Mouse (Mus musculus): ENCODE results near the gene Pygb.

Pygb gene

DNA sequence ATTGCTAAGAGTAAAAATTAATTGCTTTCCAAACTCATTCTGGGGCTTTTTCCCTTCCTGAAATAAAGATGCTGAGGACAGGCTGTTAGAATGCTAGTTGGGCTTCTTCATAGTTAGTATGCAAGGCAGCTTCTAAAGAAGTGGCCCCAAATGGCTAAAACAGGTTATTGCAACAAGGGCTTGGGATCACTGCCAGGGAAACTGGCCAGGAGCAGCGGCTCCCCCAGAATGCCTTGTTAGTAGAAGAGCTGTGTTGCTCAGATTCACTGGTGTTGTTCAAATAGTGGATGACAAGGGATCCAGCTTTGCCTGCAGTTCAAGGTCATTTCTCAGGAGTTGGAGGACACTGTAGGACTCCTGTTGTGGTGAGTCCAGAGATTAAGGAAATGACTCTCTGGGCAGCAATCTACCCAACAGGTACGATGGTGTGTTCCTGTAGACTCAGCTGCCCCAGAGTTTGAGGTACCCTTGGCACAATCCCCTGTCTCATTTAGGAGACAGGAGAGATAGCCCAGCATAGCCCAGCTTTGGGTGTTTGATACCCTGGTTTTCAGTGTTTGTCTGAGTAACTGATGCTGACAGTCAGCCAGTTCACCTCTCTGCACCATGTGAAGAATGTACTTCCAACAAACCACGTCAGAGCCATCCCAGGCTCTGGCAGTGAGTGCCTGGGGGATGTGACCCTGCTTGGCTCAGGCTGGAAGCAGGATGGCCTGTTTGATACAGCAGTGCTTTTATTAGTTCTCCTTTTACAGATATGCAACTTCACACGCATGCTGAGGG, 2.4 kb downstream of the Pygb start:
- no peak for DNase-seq (ENCODE audit: extremely low read depth, low read depth)

GRCm38 (mm10) chr2:150793320-150793719, 6.8 kb downstream of the Pygb start:
- DNase-seq (ENCODE audit: extremely low read depth, low read depth), result no peak

- no peak for DNase-seq (ENCODE audit: extremely low read depth, low read depth)
Measured at GRCm38 (mm10) chr2:150798084-150798483, 11.5 kb downstream of the Pygb start.

GRCm38 (mm10) chr2:150800616-150801015, 14.1 kb downstream of the Pygb start:
- DNase-seq (ENCODE audit: extremely low read depth, low read depth), result no peak

DNA sequence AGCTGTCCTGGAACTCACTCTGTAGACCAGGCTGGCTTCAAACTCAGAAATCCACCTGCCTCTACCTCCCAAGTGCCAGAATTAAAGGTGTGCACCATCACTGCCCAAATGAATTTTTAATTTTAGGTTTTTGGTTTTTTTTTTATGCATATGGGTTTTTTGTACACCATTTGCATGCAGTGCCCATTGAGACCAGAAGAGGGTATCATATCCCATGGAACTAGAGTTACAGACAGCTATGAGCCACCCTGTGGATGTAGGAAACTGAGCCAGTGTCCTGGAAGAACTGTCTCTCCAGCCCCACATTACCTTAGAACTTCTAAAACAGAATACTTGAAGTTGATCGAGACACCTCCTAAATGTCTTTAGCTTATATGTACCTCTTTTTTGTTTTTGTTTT, 16.5 kb downstream of the Pygb start:
- no peak for DNase-seq (ENCODE audit: extremely low read depth, low read depth)

DNA sequence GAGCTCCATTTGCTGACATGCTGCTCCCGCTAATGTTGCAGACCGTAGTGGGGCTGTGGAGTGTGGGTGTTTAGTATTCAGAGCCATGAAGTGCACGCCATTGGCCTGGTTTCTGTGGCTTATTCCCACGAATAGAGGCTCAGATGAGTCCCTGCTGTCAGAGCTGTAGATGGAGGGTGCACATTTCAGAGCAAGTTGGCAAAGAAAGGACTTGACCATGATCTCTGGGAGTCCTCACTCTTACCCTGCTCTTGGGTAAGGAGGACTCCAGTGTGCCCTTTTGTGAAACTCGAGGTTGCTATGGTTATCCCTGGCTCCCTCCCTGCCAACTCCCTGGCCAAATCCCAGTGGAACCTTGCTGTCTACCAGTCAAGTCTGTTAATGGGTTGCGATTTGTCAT, 21.8 kb downstream of the Pygb start:
- no peak for DNase-seq (ENCODE audit: extremely low read depth, low read depth)

DNA sequence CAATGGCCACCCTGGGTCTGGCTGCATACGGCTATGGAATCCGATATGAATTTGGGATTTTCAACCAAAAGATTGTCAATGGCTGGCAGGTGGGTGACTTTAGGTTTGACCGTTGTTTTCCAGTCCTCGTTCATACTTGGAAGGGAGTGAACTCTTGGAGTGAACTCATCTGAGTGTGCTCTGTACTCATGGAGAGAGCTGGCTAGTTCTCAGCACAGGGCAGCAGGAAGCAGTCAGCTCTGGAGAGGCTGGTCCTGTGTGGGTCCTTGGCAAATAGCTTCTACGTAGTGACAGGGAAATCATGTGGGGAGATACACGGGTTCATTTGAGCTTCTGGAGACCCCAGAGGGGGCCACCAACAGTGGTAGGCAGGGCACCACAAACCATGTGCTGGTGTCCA, 22.3 kb downstream of the Pygb start:
- no peak for DNase-seq (ENCODE audit: extremely low read depth, low read depth)

DNA sequence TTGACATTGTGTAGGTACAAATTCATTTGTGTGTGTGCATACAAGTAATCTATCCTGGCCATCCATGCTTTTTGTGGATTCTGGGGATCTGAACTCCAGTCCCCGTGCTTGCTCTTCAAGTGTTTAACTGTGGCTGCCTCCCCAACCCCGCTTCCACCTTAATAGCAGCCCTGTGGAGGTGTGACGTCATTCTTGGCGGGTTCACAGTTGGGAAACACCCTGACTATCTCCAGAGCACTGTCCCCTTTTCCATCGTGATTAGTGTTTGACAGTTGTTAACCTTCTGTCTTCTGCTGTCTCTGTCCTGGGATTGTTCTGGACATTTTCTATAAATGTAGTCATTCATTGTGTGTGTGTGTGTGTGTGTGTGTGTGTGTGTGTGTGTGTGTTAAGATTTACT, 24.1 kb downstream of the Pygb start:
- DNase-seq (ENCODE audit: extremely low read depth, low read depth), result no peak

GRCm38 (mm10) chr2:150812816-150813215, 26.3 kb downstream of the Pygb start:
- DNase-seq (ENCODE audit: extremely low read depth, low read depth), result no peak

DNA sequence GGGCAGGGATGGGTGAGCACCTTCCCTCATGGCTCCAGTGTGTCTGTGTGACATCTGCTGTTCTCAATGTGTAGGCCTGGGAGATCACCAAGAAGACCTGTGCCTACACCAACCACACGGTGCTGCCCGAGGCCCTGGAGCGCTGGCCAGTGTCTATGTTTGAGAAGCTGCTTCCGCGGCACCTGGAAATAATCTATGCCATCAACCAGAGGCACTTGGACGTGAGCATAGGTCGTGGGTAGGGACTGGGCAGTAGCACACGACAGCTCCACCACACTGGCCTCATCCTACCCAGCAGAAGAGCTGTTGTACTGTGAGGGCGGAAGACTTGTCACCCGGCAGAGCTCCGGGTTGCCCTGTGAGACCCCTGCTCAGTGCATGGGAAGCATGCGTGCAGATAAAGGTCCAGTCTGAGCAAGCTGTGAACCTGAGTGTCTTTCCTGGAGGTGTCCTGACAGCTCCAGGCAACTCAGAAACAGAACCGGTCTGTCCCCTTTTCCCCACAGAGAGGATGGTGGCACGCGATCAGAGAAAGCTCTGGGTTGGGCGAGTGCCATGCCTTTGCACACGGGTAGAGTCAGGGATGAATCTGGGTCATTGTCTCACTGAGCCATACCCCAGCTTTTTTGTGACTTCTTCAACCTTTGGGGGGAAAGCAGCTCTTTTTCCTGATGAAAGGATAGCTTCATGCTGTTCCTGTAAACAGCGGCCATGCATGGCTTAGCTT, 30.3 kb downstream of the Pygb start:
- no peak for DNase-seq (ENCODE audit: extremely low read depth, low read depth)

- no peak for DNase-seq (ENCODE audit: extremely low read depth, low read depth)
Measured at GRCm38 (mm10) chr2:150818742-150819141, 32.2 kb downstream of the Pygb start.

GRCm38 (mm10) chr2:150820720-150821119, 34.2 kb downstream of the Pygb start:
- DNase-seq (ENCODE audit: extremely low read depth, low read depth), result no peak

DNA sequence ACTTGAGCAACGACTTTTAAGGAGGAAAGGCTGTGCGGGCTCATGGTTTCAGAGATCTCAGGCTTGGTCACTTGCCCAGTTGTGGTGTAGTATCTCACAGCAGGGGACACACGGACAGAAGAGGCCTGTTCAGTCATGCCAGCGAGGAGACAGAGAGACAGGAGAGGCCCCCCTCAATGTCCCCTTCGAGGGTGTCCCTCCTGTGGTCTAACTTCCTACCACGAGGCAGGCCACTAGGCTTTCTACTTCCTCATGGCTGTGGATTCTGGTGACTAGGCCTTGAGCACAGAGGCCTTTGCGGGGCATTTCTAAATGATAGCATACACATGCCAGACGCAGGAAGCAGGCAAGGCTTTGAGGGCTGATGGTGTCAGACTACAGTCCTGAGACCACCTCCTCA, 36.5 kb downstream of the Pygb start:
- DNase-seq (ENCODE audit: extremely low read depth, low read depth), result no peak

DNA sequence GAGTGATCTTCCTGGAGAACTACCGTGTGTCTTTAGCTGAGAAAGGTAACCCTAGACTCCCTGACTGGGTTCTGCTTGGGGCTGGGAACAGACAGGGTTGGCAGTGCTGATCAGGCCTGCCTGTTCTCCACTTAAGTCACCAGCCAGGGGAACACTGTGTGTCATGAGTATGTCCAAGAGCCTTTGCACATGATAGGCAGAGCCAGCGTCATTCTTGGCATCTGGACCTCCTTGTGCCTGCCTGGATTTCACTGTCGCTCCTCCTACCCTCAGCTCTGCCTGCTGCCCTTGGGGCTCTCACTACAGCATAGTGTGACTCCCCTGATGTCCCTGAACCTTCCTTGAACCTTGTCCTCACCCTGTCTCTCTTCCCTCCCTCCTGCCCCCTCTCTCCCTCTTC, 39.9 kb downstream of the Pygb start:
- no peak for DNase-seq (ENCODE audit: extremely low read depth, low read depth)

DNA sequence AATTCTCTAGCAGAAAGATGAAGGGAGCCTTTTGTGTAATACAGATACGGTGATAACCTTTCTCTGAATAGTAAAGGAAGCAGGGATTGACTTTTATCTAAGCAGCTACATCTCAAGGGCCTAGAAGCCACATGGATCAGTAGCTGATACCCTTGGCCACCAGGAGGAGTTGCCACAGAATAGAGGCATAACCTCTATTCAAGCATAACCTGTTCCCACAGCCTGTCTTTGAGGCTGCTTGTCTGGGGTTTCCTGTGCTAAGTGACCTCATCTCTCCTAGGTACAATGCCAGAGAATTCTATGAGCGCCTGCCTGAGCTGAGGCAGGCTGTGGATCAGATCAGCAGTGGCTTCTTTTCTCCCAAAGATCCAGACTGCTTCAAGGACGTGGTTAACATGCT, 41.6 kb downstream of the Pygb start:
- DNase-seq (ENCODE audit: extremely low read depth, low read depth), result no peak

GRCm38 (mm10) chr2:150828654-150829053, 42.1 kb downstream of the Pygb start:
- no peak for DNase-seq (ENCODE audit: extremely low read depth, low read depth)

GRCm38 (mm10) chr2:150830011-150830410, 43.5 kb downstream of the Pygb start:
- no peak for DNase-seq (ENCODE audit: extremely low read depth, low read depth)

DNA sequence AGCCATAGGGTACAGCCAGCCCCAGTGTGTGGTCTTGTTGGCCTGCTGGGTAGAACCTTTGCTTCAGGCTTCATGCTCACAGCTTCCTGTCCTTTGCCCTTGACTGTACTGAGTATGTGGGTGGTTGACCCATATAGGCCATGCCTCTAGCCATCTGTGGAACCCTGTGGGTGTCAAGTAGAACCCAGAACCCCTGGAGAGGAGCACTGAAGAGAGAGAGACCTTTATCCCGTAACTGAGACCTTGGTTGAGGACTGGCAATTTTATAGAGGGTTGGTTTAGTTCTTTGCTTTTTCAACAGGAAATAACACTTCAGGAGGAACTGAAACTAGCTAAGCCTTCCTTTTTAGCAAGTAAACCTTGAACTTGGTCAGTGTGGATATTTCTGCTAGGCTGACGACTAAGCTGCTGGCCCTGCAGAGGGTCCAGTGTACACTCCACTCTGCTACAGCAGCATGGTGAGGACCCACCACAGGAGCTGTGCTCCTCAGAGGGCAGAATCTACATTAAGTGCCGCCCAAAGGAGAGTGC, 44.4 kb downstream of the Pygb start:
- DNase-seq (ENCODE audit: extremely low read depth, low read depth), result no peak

- DNase-seq (ENCODE audit: extremely low read depth, low read depth), result no peak
Measured at GRCm38 (mm10) chr2:150832029-150832428, 45.5 kb downstream of the Pygb start.

DNA sequence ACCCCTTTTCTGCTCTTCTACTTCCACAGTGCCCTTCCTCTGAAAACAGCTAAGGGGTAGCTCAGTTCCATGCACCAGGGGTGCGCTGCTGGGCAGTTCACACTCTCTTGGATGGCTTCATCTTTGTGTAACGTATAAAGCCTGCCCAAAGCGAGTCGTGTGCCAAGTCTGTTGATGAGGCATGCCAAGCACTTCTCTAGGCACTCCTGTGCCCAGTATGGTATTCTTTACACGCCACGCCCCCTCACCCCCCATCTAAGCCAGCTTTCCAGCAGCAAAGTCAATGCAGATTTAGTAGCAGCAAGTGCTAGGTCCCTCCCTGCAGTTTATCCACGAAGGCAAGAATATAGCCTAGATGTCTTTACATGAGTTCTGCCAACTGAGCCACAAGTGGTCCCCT, 48.1 kb downstream of the Pygb start:
- no peak for DNase-seq (ENCODE audit: extremely low read depth, low read depth)

DNA sequence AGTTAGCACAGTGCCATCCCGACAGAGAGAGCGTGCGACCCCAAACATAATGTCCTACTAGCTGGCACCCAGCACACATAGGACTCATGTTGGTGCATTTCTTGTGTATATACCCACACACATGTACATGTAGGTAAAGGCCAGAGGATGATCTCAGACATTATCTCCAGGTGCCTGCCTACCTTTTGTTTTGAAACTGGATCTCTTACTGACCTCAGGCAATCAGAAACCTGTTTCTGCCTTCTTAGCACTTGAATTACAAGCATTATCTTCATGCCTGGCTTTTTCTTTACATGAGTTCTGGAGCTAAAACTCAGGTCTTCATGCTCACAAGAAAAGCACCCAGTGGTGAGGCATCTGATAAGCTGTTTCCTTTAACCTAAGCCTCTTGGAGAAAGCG, 49.4 kb downstream of the Pygb start:
- no peak for DNase-seq (ENCODE audit: extremely low read depth, low read depth)

DNA sequence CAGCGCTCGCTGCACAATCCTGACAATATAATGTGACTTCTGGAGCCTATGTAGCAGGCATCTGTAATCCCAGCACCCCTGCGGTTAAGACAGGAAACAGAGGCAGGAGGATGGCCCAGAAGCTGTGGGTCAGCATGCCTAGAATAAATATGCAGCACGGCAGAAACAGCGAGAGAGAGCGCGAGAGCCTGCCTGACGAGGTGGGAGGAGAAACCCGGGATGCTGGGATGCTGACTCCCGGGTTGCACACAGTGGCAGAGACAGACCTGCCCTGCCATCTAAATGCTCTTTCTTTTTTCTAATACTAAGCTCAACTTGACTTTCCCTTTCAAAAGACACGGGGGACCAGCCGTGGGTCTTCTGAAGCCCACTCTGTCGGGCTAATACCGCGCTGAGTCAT, 50.4 kb downstream of the Pygb start:
- no peak for DNase-seq (ENCODE audit: extremely low read depth, low read depth)

DNA sequence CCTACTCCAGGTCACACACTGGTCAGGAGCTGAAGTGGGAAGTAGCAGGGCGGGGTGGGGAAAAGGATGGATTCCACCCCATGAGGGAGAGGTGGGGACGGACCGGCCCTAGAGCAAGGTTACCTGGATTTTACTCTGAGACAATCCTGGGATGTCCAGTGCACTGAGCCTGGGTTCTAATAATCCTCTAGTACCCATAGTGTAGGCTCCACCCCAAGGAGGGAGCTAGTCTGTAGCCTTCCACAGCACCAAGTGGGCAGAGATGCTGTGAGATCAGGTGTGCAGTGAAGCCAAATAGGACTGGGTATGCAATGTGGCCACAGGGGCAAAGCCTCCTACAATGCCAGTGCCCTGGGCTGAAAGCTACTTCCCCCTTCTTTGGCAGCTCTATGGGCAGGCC, 51.2 kb downstream of the Pygb start:
- no peak for DNase-seq (ENCODE audit: extremely low read depth, low read depth)
